Mouse (Mus musculus) E14TG2a.4 (cell line): ENCODE measurements at regions not wholly inside any gene's neighbourhood (a gene's known extent, or its start where the extent isn't known, plus 50 kb on each side); places are given as distances from the start of the nearest gene placed in this dataset.

Experiments
- H3K27me3 ChIP-seq: 2 replicates; pipeline ENCODE4 v1.6.1; 2014; ENCODE audit warnings: low read length, control low read depth; ENCODE audit not compliant: insufficient read depth
- H3K36me3 ChIP-seq: 2 replicates; pipeline ENCODE4 v1.6.1; 2014; ENCODE audit warnings: low read length, control low read depth; ENCODE audit not compliant: insufficient read depth
- H3K4me1 ChIP-seq: replicated peaks from 2 replicates; pipeline ENCODE4 v1.6.1; 2014; ENCODE audit warnings: low read depth, low read length, control low read depth
- H3K4me3 ChIP-seq: replicated peaks from 2 replicates; pipeline ENCODE4 v1.5.1; 2014; ENCODE audit warnings: mild to moderate bottlenecking, low read length
- H3K9me3 ChIP-seq: 2 replicates; pipeline ENCODE4 v1.6.1; 2014; ENCODE audit warnings: low read length, control low read depth
- CTCF ChIP-seq: conservative IDR thresholded peaks from 2 replicates; pipeline ENCODE4 v1.5.1; 2014; ENCODE audit warnings: low read length
- NANOG ChIP-seq: IDR thresholded peaks from 2 replicates; pipeline ENCODE4 v1.6.1; 2014; ENCODE audit warnings: borderline replicate concordance, low read length, mixed read lengths
- POU5F1 ChIP-seq: IDR thresholded peaks from 2 replicates; pipeline ENCODE4 v1.6.1; 2014; ENCODE audit warnings: low read length, borderline replicate concordance

- H3K4me1 ChIP-seq: peaks cover 62% of the 10 kb centered on the region
- no peaks in the 10 kb centered on the region for H3K9me3 ChIP-seq
- H3K4me3 ChIP-seq: no peak overlapping the region
- peaks cover 31% of the 10 kb centered on the region for H3K27me3 ChIP-seq
- TF ChIP-seq CTCF: no peak
- no peak for TF ChIP-seq POU5F1
- no peak for TF ChIP-seq NANOG
- H3K36me3 ChIP-seq: no peaks in the 10 kb centered on the region
These were observed 111.1 kb downstream of the Tpra1 start for GRCm38 (mm10) chr6:89012998-89013689.

GRCm38 (mm10) chr6:89013690-89014061 is 111.6 kb downstream of the Tpra1 start:
- Histone ChIP-seq H3K27me3 (peaks cover 31% of the 10 kb centered on the region), H3K9me3 (no peaks in the 10 kb centered on the region), H3K4me3 (no peak overlapping the region), H3K36me3 (no peaks in the 10 kb centered on the region), H3K4me1 (peaks cover 57% of the 10 kb centered on the region)
- TF ChIP-seq CTCF: no peak
- no peak for TF ChIP-seq POU5F1
- TF ChIP-seq NANOG: no peak

- H3K36me3 ChIP-seq: no peaks in the 10 kb centered on the region
- H3K4me1 ChIP-seq: peaks cover 12% of the 10 kb centered on the region
- TF ChIP-seq POU5F1 (no peak), CTCF (no peak; the same call in 1 of the 2 replicates), NANOG (peak; percentile 73)
- no peaks in the 10 kb centered on the region for H3K9me3 ChIP-seq
- H3K27me3 ChIP-seq: peaks cover 54% of the 10 kb centered on the region
- no peak overlapping the region for H3K4me3 ChIP-seq
These were observed 122.1 kb downstream of the Tpra1 start for GRCm38 (mm10) chr6:89024101-89024650.

- no peaks in the 10 kb centered on the region for H3K36me3 ChIP-seq
- H3K4me3 ChIP-seq: no peak overlapping the region
- peaks cover 24% of the 10 kb centered on the region for H3K4me1 ChIP-seq
- peaks cover 35% of the 10 kb centered on the region for H3K27me3 ChIP-seq
- TF ChIP-seq CTCF: peak; percentile 17
- no peak for TF ChIP-seq NANOG
- no peaks in the 10 kb centered on the region for H3K9me3 ChIP-seq
These were observed 131.6 kb downstream of the Tpra1 start for GRCm38 (mm10) chr6:89033433-89034298.

GRCm38 (mm10) chr6:89034455-89034854 is 132.4 kb downstream of the Tpra1 start:
- Histone ChIP-seq H3K36me3 (no peaks in the 10 kb centered on the region), H3K4me1 (peaks cover 16% of the 10 kb centered on the region), H3K27me3 (peaks cover 38% of the 10 kb centered on the region), H3K9me3 (no peaks in the 10 kb centered on the region), H3K4me3 (no peak overlapping the region)
- no peak for TF ChIP-seq CTCF
- TF ChIP-seq POU5F1: no peak
- no peak for TF ChIP-seq NANOG

GRCm38 (mm10) chr6:89035061-89035835 is 133.2 kb downstream of the Tpra1 start:
- Histone ChIP-seq H3K36me3 (no peaks in the 10 kb centered on the region), H3K27me3 (peaks cover 40% of the 10 kb centered on the region), H3K4me3 (no peak overlapping the region), H3K9me3 (no peaks in the 10 kb centered on the region), H3K4me1 (peaks cover 16% of the 10 kb centered on the region; the same call in 1 of the 2 replicates)
- TF ChIP-seq CTCF (no peak), POU5F1 (no peak), NANOG (no peak)

GRCm38 (mm10) chr6:89035836-89036156 is 133.7 kb downstream of the Tpra1 start:
- H3K27me3 ChIP-seq: peaks cover 46% of the 10 kb centered on the region
- H3K36me3 ChIP-seq: no peaks in the 10 kb centered on the region
- H3K4me3 ChIP-seq: no peak overlapping the region
- H3K4me1 ChIP-seq: peaks cover 18% of the 10 kb centered on the region
- H3K9me3 ChIP-seq: no peaks in the 10 kb centered on the region
- no peak for TF ChIP-seq CTCF
- TF ChIP-seq NANOG: no peak
- no peak for TF ChIP-seq POU5F1

DNA sequence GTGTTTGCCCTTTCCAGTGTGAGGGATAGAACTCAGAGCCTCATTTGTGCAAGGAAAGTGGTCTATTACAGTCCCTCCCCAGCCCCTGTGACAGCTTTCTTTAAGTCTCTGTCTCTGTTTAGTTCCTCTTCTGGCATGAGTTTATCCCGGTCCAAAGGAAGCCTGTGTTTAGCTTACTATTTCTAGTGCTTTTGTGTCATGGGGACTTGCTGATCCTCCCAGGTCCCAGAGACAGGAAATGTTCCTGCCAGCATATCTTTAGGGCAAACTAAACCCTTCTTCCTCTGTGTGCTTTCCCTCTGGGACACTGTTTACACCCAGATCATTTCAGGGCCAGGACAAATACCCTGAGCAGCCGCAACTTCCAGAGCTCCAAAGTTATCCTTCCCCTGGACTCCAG is 135.3 kb downstream of the Tpra1 start:
- TF ChIP-seq CTCF (no peak), NANOG (no peak), POU5F1 (no peak)
- Histone ChIP-seq H3K4me3 (no peak overlapping the region), H3K4me1 (peaks cover 31% of the 10 kb centered on the region), H3K36me3 (no peaks in the 10 kb centered on the region), H3K9me3 (no peaks in the 10 kb centered on the region), H3K27me3 (peaks cover 59% of the 10 kb centered on the region)
